Mouse (Mus musculus) heart, adult 2 months (tissue): ENCODE results near the gene Rpl19. TPM values are rescaled to one million over a fixed set of nuclear protein-coding genes. Genes with fewer than 3 reads are reported as not detected.

Experiments
- DNase-seq, 2 experiments: peaks; one replicate each; pipeline ENCODE4 v3.0.0; 2021
- H3K27ac ChIP-seq: fragments of 200-600 bp; 2 replicates; pipeline ENCODE4 v1.8.1; 2022
- H3K27me3 ChIP-seq: fragments of 200-500 bp; 2 replicates; pipeline ENCODE4 v1.6.1; 2012; ENCODE audit warnings: mild to moderate bottlenecking, low read length, inconsistent platforms, mixed read lengths; ENCODE audit not compliant: control insufficient read depth, insufficient read depth
- H3K36me3 ChIP-seq: fragments of 200-500 bp; 2 replicates; pipeline ENCODE4 v1.6.1; 2012; ENCODE audit warnings: low read length, inconsistent platforms; ENCODE audit not compliant: control insufficient read depth, insufficient read depth
- H3K4me1 ChIP-seq: fragments of 200-500 bp; 2 replicates; pipeline ENCODE4 v1.6.1; 2011; ENCODE audit warnings: low read length; ENCODE audit not compliant: control insufficient read depth, insufficient read depth
- H3K4me3 ChIP-seq: fragments of 200-600 bp; 2 replicates; pipeline ENCODE4 v1.8.1; 2022
- H3K79me2 ChIP-seq: fragments of 200-500 bp; replicated peaks from 2 replicates; pipeline ENCODE4 v1.6.1; 2012; ENCODE audit warnings: mild to moderate bottlenecking, inconsistent platforms, low read length, moderate library complexity, mixed read lengths; ENCODE audit not compliant: control insufficient read depth, insufficient read depth
- H3K9ac ChIP-seq: fragments of 200-500 bp; 2 replicates; pipeline ENCODE4 v1.6.1; 2012; ENCODE audit warnings: low read depth, mild to moderate bottlenecking, control low read depth, inconsistent platforms, low read length, mixed read lengths
- CTCF ChIP-seq: fragments of 200-600 bp; IDR thresholded peaks from 2 replicates; pipeline ENCODE4 v1.8.1; 2022; ENCODE audit warnings: antibody characterized with exemption, mild to moderate bottlenecking, moderate library complexity
- EP300 ChIP-seq: fragments of 200-500 bp; IDR thresholded peaks from 2 replicates; pipeline ENCODE4 v1.6.1; 2011; ENCODE audit warnings: low read depth, low read length, control low read depth; ENCODE audit not compliant: insufficient read depth
- POLR2A ChIP-seq: fragments of 200-500 bp; IDR thresholded peaks from 2 replicates; pipeline ENCODE4 v1.6.1; 2011; ENCODE audit warnings: mild to moderate bottlenecking, low read depth, low read length, control low read depth; ENCODE audit not compliant: insufficient read depth
- WGBS: fragments of 180-500 bp; shearing (Covaris S2); methylation state at CpG from one replicate; pipeline ENCODE4 v1.1.7; 2018; 5-methylcytosine and 5-hydroxymethylcytosine counted together
- intact Hi-C: fragments of 180-260 bp; cut with DNase I; formaldehyde crosslinking; loops from one replicate; pipeline ENCODE4 v1.15.1; 2025
- long read RNA-seq: library from polyadenylated mRNA; stranded (forward); transcript quantifications from one replicate; pipeline ENCODE4 v2.0.0, GENCODE M21; 2021
- polyA plus RNA-seq: library from polyadenylated mRNA; depleted of rRNA; stranded (reverse); fragments of >200 nt; gene quantifications from 2 replicates; pipeline ENCODE4 v1.2.3, GENCODE M21; 2012; rRNA removed
- total RNA-seq, 2 experiments: library from RNA; stranded (reverse); gene quantifications; 2 replicates each; pipeline ENCODE4 v1.2.3; 2021

The Rpl19 gene
- total RNA-seq (100 to 1,000 TPM; 505 to 604 TPM), polyA plus RNA-seq (348 and 422 TPM in 2 replicates)
- long read RNA-seq, transcript Rpl19-201 (6 exons, 751 nt), result major isoform, 163 of 183 reads
- long read RNA-seq, partial matches to known transcripts, result 16 of 183 reads
- long read RNA-seq, other reads (novel, unspliced or antisense), result 3 of 183 reads

DNA sequence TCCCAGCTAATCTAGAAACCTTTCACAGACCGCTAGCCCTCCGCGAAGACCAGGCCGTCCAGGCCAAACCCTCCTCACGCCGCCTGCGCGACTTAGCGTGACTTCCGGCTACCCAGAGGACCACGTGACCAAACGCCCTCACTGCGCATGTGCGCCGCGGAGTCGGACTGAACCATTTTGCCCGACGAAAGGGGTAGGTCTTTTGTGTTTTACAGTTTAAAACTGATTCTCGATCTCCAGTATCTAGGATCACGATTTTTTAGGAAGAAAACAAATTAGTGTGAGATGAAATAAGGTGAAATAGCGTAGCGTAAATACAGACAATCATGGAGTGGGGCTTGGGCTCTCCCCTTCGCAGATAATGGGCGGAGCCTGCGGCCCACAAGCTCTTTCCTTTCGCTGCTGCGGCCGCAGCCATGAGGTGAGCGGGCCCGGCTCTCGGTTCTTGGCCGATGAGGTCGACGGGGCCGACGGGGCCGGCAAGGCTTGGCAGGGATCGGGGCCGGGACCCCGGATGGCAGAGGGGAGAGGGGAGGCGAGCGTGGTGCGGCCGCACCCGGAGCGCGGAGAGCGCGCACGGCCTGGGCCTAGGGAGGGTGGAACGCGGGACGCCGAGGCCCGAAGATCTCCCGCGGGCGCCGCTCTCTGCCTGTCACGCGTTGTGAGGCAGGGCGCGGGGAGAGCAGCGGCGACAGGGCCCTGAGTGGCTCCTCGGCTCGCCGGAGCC, at the start of gene Rpl19:
Gene Rpl19 (plus strand): TSS at position 141 of the 727 bp plus-strand sequence.
- peak within 1 kb of the TSS; percentile 89 for H3K4me3 ChIP-seq
- H3K9ac ChIP-seq, result peak within 1 kb of the TSS; percentile 96
- peak; percentile 97 for TF ChIP-seq POLR2A
- no peak for TF ChIP-seq CTCF
- 0 out of 2 replicates have a peak, but pooled peaks have one; percentile 17 for TF ChIP-seq EP300
- no peaks in the 10 kb centered on the region for H3K27me3 ChIP-seq
- no peaks in the 10 kb centered on the region for H3K4me1 ChIP-seq
- H3K79me2 ChIP-seq, result peaks cover 3% of the 10 kb centered on the region
- peak within 1 kb of the TSS; percentile 99 for H3K27ac ChIP-seq
- intact Hi-C loops, result loop anchor here (2.0 to 5.0 kb wide), 2 partner anchors 124 to 176 kb away; partner anchors contain the start of genes Cdk12 and Fbxl20
- DNase-seq, result peak; percentile 92 to 93
- peaks cover 4% of the 10 kb centered on the region; the same call in 1 of the 2 replicates for H3K36me3 ChIP-seq
- under 1% methylated on average over 68 of the region's 69 CpGs for WGBS

DNA sequence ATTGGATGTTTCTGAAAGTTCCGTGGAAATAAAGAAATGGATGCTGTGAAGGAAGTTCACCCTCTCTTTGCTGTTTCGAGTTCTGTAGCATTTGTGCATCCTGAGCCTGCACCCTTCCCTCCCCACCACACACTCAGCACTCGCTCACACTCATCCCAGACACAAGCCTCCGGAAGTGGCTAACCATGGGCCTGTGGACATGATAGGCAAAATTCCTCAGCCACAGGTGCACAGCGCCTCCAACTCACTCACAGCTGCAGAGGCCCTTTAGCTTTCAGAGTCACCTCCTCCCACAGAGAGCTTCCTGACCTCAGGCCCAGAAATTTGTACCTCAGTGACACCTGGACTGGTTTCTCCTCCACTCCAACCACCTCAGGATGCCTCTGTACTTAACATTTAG, 48.7 kb upstream of the Rpl19 start:
- intact Hi-C loops, result no loop called here
- Histone ChIP-seq H3K79me2 (no peaks in the 10 kb centered on the region), H3K4me3 (no peak overlapping the region), H3K9ac (no peak overlapping the region), H3K27me3 (no peaks in the 10 kb centered on the region), H3K27ac (no peak overlapping the region), H3K36me3 (no peaks in the 10 kb centered on the region), H3K4me1 (peaks cover 6% of the 10 kb centered on the region)
- no peak for DNase-seq
- 76% methylated on average over 5 of the region's 5 CpGs for WGBS
- no peak for TF ChIP-seq EP300
- no peak for TF ChIP-seq POLR2A
- no peak for TF ChIP-seq CTCF

DNA sequence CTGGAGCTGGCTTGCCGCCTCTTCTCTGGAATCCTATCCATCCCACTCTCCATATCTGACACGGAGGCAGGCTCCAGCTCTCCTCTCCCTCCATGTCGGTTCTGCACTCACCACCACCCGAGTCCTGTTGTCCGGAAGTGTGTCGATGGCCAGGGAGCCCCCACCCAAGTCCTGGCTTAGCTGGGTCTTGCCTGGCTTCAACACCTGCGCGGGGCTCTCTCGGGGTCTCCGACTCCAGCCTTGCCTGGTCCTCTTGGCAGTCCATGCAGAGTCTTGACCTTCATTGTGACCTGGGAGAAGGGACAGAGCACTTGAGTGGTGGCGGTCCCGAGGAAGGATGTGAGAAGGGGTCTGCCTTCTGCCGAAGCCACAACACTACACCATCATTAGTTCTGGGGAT, 48.1 kb upstream of the Rpl19 start:
- peaks cover 6% of the 10 kb centered on the region for H3K4me1 ChIP-seq
- H3K27ac ChIP-seq, result no peak overlapping the region
- no peak overlapping the region for H3K4me3 ChIP-seq
- TF ChIP-seq CTCF, result no peak
- TF ChIP-seq EP300, result no peak
- no peak for TF ChIP-seq POLR2A
- WGBS, result 86% methylated on average over 13 of the region's 13 CpGs
- H3K79me2 ChIP-seq, result no peaks in the 10 kb centered on the region
- intact Hi-C loops, result no loop called here
- no peaks in the 10 kb centered on the region for H3K36me3 ChIP-seq
- H3K27me3 ChIP-seq, result no peaks in the 10 kb centered on the region
- no peak for DNase-seq
- H3K9ac ChIP-seq, result no peak overlapping the region

DNA sequence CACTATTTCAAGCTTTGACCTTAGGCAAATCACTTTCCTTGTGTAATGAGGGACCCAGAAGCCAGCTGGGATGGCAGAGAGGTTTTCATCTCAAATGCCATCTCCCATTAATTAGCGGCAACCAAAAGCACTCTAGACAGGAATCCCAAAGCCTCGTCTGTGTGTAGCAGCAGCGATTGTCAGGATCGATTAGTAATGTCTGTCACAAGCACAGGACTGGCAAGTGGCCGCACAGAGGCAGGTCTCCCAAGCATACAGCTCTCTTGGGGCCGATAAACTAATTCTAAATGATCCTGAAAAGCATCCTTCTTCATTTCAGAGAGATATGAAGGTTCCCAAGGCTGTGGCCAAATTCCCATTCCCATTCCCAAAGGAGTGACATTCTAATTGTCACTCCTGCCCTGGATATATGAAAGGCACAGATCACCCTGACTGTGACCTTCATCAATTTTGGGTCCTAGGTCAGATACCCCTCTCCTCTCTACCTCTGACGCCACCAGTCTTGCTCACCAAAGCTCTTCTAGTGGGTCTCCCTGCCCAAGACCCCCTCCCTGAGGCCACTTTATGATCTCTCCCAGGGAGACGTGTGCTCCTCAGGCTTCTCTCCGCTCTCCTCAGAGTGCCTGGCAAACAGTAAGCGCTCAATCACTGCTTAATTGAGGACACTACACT, 46.5 kb upstream of the Rpl19 start:
- 59% methylated on average over 10 of the region's 10 CpGs for WGBS
- H3K36me3 ChIP-seq, result no peaks in the 10 kb centered on the region
- no peak overlapping the region for H3K9ac ChIP-seq
- TF ChIP-seq CTCF, result no peak
- no peak for TF ChIP-seq POLR2A
- TF ChIP-seq EP300, result no peak
- no peak for DNase-seq
- H3K4me1 ChIP-seq, result peaks cover 6% of the 10 kb centered on the region
- H3K4me3 ChIP-seq, result no peak overlapping the region
- H3K27me3 ChIP-seq, result no peaks in the 10 kb centered on the region
- H3K27ac ChIP-seq, result peak overlapping the region; percentile 61
- H3K79me2 ChIP-seq, result no peaks in the 10 kb centered on the region
- intact Hi-C loops, result no loop called here

DNA sequence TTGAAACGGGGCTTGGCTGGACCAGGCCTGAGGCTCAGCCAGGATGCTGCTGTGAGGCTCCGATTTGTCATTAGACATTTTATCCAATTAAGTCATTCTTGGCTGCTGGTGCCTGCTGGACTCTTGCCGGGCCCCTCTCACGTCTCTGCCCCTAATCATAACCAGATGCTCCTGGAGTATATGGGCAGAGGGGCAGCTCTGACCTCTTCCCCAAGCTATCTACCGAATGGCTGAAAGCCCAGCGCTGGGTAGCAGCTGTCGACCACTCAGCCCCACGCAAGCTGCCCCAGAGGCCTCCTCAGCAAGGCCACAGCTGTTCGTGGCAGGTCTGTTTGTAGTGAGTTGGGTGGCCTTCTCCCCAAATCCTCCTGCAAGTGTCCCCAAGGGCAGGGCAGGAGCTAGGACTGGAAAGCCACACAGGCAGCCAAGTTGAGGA, 46.0 kb upstream of the Rpl19 start:
- Histone ChIP-seq H3K4me3 (no peak overlapping the region), H3K9ac (no peak overlapping the region), H3K27me3 (no peaks in the 10 kb centered on the region), H3K79me2 (no peaks in the 10 kb centered on the region), H3K4me1 (peaks cover 6% of the 10 kb centered on the region), H3K36me3 (no peaks in the 10 kb centered on the region), H3K27ac (peak overlapping the region; percentile 61)
- peak; percentile 77 to 81 for DNase-seq
- WGBS, result 59% methylated on average over 9 of the region's 9 CpGs
- TF ChIP-seq CTCF (no peak), EP300 (0 out of 2 replicates have a peak, but pooled peaks have one; percentile 7)
- intact Hi-C loops, result no loop called here

DNA sequence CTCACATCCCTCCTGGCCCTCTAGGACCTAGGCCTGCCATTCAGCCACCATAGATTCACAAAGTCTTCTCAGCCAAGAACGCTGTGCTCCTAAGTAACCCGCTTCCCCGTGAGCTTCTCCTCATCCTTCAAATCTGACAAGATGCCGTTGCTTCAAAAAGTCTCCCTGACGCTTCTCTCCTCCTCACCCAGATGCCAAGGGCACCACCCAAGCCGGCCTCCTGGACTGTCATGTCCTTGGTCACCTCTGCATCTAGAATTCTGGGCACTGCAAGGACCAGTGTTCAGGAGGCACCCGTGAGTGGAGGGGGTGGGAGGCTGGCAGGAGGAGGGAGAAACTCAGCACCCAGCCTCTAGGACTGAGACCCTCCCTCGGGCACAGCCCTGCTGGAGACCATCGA, 43.8 kb upstream of the Rpl19 start:
- intact Hi-C loops, result no loop called here
- peaks cover 6% of the 10 kb centered on the region for H3K4me1 ChIP-seq
- no peak overlapping the region for H3K9ac ChIP-seq
- no peaks in the 10 kb centered on the region for H3K27me3 ChIP-seq
- no peaks in the 10 kb centered on the region for H3K79me2 ChIP-seq
- 92% methylated on average over 9 of the region's 9 CpGs for WGBS
- TF ChIP-seq POLR2A (no peak), CTCF (no peak), EP300 (no peak)
- H3K36me3 ChIP-seq, result no peaks in the 10 kb centered on the region
- H3K4me3 ChIP-seq, result no peak overlapping the region
- no peak overlapping the region for H3K27ac ChIP-seq
- DNase-seq, result no peak
